Mouse (Mus musculus) c-Kit-positive CD71-positive TER-119-negative erythroid progenitor cells, embryonic 14.5 days (primary cell): ENCODE measurements around the gene Mpzl3.

Experiments used
- DNase-seq: peaks from one replicate; pipeline ENCODE4 v3.0.0-alpha.2; 2013; ENCODE audit warnings: low read depth

Gene Mpzl3

DNA sequence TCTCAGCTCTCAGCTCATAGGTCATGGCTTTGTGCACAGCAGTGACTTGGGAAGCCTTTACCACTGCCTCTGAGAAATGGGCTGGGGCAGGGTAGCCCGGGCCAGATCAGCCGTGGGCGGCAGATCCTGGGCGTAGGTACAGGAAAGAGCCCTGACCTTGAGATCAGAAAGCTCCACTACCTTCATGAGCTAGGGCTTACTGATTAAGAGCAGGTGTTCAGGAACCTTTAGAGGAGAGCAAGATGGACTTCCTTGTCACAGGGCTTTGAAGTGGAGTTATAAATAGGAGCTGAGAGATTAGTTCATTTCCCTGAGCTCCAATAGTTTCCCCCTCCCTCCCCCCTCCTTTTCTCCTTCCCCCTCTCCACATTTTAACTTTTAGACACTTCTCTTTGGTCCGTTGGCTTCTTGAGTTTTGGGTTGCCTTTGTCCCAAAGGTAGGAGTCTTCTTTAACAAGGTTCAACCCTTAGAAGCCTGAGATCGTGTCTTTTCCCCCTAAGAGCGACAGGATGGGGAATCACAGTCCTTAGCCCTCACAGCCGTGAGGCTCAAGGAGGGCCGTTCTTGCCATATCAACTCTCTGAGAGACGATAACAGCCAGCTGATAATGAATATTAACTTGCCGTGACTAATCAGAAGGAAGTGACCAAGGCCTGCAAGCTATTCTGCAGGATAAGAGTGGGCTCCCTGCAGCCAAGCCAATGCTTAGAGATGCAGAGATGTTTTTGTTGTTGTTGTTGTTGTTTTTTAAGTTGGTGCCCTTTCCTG is 48.4 kb downstream of the Mpzl3 start:
- DNase-seq, result no peak

DNA sequence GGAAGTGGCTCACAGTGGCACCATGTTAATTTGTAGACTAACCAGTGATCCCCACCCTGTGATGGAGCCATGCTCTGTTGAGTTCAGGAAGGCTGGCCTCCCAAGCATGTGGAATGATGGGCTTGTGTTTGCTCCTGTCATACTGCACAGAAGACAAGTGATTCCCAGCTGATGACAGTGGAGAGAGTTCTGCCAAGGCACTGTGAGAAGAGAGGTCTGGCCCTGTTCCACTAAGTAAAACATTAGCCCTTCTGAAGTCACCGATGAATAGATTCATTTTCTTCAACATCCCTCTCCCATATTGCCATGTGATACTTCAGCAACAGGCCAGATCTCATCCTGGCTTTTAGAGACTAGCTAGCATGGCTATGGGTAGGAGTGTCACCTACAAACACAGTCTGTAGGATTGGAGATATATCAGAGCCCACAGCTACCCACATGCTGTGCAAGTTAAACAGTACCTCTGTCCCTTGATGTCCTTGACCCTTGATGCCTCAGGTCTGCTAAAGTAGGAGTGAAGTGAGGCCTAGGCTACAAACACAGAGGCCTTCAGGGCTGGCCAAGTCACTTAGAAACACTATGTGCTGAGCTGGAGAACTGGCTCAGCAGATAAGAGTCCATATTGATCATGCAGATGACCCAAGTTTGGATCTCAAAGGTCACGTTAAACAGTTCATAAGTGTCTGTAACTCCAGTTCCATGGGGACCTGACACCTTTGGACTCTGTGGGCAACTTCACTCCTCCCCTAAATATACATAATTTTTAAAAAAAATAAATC is 50.8 kb downstream of the Mpzl3 start:
- no peak for DNase-seq

DNA sequence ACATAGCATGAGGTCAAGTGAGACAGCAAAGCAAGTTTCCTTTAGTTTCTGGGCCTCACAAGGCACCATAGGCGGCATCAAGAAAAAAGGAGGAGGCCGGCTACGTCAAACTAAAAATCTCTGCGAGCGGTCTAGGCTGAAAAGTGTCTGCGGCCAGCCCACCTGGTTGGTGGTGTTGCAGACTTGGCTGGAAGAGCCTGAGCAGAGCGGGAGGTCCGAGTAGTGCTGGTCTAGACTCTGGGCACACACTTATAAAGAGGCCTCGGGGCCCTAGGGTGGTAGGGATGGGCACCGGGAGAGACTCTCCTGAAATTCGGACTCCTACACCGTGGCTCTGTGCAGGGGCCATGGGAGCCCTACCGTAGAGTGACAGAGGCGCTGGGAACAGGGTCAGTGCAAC is 60.7 kb downstream of the Mpzl3 start:
- DNase-seq, result no peak

DNA sequence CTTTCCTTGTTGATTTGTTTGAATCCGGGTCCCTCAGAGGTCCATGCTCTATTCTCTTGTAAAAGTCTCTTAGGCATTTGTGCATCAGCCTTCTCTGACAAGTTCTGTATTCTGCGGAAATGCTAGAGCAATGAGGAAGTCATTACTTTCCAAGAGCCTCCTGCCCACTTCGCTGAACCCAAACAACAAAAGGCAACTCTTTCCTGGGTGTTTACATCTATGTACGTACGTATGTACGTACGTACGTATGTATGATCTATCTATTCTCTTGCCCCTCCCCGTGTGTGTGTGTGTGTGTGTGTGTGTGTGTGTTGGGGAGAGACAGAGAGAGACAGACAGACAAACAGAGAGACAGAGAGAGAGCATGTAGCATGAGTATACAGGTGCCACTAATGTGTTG is 61.8 kb downstream of the Mpzl3 start:
- DNase-seq, result no peak

DNA sequence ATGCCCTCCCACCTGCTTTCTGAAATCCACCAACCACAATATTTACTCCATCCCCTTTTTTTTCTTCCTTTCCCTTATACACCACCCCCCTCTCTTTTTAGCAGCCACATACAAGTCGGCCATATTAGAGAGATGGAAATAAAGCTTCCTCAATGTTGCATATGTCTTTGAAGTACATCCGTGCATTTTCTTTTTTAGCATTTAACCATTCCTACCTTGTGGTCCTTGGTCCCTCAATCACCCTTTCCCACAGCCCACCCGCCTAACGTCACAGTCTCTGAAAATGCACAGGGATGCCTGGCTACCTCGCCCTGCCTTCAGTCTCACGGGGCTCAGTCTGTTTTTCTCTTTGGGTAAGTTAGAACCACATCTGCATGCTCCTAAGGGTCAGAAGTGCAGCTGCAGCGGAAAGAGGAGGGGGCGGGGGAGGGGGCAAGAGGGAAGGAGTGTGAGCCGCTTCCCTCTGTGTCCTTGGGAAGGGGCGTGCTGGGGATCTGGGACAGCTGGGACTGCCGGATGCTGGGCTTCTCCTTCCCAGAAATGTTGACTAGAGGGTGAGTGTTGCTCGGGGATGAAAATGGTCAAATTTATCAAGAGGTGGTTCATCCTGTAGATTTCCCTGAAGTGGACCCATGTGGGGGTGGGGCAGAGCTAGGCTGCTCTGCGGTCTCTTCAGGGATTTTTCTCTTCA is 62.9 kb downstream of the Mpzl3 start, which contains the start of gene Scn2b:
Gene Scn2b (plus strand): TSS at position 42 of the 691 bp plus-strand sequence.
- DNase-seq, result no peak

DNA sequence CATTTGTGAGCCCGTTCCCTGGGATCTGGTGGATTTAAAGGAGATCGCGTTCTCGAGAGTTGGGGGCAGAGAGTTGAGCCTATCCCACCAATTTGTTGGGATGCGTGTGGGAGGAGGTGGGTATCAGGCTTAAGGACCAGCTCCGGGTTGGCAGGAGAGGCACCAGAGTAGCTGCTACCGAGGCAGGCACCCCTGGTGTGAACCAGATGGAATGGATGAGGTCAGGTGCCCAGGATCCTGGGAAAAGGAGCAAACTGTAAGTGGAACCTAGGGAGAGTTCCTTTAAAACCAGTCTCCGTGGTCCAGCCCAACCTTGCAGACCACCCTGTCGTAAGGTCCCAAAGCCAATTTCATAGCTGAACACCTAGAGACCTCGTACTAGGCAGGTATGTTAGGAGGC is 63.6 kb downstream of the Mpzl3 start:
- DNase-seq, result no peak

DNA sequence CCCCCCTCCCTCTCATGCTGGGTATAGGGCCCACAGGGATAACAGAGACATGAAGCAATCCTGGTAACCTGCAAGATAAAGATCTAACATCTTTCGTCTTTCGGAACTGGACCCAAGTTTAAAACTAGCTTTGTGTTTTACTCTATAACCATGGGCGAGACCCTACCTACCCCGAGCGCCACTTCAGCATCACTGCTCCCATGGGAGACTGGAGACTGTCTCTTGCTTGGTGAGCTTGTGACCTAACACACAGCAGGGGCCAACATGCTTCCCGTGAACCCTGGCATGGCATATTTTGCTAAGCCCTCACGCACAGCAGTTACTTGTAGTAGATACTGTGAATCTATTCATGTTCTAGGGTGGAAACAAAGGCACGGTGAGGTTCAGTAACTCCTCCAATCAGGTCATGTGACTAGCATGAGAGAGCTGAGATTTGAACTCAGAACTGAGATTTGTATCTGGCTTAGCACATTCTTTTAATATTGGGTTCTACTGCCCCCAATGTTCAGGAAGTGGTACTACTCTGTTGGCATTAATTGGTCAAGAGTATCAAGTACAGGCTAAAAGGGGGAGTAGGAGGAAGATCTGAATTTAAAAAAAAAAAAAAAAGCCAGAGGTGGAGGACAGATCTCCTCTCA is 64.4 kb downstream of the Mpzl3 start:
- DNase-seq, result no peak

DNA sequence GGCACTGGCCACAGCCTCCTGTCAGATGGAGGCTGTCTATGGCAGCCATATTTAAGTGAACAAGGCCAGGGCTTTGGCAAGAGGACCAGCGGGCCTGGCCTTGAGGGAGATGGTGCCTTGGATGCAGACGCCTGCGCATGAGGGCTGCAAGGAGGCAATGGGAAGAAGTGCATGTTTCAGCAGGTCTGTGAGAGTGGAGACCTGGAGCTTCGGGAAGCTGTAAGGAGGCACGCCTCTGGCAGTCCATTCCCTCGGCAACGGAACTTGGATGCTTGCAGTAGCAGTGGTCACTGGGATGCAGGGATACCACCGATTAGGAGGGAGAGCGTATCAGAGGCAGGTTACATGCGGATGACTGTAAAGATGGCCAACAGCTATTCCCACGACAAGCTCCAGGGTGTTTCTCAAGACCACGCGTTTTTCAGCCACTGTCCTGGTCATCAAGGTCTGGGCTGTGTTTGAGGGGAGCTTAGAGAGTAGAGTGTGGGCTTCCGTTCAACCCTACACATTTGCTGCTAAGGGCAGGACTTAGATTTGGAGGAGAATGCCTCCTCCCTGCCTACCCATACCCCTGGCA is 65.1 kb downstream of the Mpzl3 start:
- DNase-seq, result no peak

DNA sequence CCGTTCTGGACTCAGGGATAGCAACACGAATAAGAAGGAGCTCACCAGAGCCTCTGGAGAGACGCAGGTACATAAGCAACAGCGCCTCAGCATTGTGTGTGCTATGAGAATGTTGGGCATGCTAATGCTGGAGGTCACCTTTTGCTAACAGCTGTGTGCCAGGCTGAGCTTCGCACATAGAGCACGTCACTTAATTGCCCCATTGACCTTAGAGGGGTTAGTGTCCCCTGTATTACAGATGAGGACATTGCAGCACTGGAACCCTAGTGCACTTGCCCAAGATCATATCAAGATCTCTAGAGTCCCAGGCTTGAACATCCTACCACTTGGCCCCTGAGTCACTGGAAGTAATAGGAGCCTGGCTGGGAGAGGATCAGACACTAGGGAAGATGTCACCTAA is 65.6 kb downstream of the Mpzl3 start:
- no peak for DNase-seq

DNA sequence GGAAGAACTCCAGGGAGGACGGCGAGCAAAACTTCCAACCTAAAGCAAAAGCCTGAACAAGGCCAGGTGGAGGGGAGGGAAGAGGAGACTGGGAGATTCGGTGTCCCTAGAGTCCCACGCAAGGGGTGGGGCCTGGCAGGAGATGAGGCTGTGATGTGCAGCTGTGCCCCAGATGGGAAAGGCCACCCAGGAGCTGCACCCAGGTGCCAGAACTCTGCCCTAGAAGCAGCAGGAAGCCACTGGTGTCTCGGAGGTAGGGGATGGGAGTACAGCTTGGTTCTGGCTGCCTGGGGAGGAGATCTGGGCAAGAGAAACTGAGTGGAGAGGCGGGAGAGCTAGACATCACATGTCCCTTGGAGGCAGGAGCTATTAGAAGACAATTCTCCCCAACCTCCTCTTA is 66.0 kb downstream of the Mpzl3 start:
- no peak for DNase-seq

DNA sequence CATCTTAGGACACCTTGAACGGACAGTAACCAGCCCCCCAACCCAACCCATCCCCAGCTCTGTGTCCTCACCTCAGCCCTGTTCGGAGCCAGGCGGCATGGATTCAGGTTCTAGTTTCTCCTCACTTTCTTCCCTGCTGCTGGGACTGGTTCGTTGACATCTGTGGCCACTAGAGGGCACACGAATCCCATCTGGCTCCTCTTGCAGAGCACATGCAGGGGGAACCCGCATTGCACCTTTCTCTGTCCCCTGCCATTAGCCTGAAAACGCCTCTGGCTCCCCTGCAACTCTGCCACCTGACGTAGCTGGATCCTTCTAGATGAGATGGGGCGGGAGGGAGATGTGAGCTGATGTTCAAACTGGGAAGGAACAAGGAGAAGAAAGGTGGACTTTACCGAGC is 66.8 kb downstream of the Mpzl3 start:
- peak; percentile 19 for DNase-seq

DNA sequence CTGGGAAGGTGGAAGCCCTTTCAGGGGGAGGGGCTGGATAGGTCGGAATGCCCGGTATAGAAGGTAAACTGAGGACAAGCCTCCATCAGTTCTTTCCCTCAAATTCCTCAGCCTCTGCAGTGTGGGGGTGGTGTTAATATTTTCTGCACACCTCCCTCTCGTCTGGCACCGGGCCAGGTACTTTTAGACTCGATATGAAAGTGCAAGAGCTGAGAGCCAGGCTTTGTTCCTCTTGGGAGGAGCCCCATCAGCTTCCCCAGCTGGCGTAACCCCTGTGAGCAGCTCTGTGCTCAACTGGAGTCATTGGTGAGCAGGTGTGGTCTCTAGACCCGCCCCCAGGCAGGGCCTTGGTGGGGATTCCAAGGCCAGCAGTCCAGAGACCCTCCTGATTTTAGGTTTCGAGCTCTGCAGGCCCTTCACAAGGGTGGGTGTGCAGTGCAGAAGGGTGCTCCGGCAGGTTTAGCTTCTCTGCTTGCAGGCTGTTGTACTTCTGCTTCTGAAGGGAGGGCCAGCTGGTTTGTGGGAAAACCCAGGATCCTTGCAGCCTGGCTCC is 67.3 kb downstream of the Mpzl3 start:
- DNase-seq, result no peak

DNA sequence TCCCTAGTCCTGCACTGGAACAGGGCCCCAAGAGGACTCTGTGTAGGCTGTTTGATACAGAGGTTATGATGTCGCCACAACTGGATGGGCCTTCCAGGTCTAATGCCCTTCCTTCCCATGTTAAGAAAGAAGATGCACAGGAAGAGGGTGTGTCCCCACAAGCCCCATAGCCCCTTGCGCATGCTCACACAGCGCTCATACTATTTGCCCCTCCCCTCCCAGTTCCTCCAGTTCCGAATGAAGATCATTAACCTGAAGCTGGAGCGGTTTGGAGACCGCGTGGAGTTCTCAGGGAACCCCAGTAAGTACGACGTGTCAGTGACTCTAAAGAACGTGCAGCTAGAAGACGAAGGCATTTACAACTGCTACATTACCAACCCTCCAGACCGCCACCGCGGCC is 70.2 kb downstream of the Mpzl3 start:
- no peak for DNase-seq

DNA sequence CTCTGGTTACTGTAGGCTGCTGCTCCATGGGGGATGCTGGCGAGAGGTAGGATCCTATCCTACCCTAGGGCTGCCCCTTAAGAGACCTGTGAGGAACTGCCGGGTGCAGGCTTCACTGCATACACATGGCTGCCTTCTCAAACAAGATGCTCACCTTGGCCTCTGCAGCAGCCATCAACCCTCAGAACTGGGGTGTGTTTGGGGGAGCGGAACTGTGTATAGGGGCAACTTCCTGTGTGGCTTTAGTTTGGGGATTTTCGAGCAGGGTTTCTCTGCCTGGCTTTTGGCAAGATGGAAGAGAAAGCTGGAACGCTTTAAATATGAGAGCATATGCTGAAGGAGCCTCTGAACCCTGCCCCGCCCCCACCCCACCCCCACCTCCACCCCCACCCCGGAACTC is 72.0 kb downstream of the Mpzl3 start:
- no peak for DNase-seq
